Mouse (Mus musculus) MEL (cell line): ENCODE measurements around the gene Wdr19. TPM values are rescaled to one million over a fixed set of nuclear protein-coding genes. Genes with fewer than 3 reads are reported as not detected.

Experiments
- DNase-seq: peaks from one replicate; pipeline ENCODE4 v3.0.0; 2011; ENCODE audit warnings: low read depth, low spot score
- H3K27ac ChIP-seq: 2 replicates; pipeline ENCODE4 v1.5.1; 2012; ENCODE audit warnings: low read depth, mild to moderate bottlenecking, control low read depth, low read length, moderate library complexity; ENCODE audit not compliant: control insufficient read depth
- H3K27me3 ChIP-seq, 2 experiments: fragments of 150-350 bp in 1 of 2; sonication (generic) in 1 of 2; 2 replicates each; pipeline ENCODE4 v1.6.1; 2012; ENCODE audit warnings: low read length in 2 of 2, mild to moderate bottlenecking in 2 of 2, improper control_type of control experiment in 1 of 2, moderate library complexity in 1 of 2; ENCODE audit not compliant: insufficient read depth in 2 of 2, control insufficient read depth in 1 of 2
- H3K36me3 ChIP-seq, 2 experiments: 2 replicates each; pipeline ENCODE4 v1.6.1; 2012 to 2014; ENCODE audit warnings: low read length in 2 of 2, improper control_type of control experiment in 1 of 2, inconsistent platforms in 1 of 2, mild to moderate bottlenecking in 1 of 2; ENCODE audit not compliant: insufficient read depth in 2 of 2, control insufficient read depth in 1 of 2
- H3K4me1 ChIP-seq, 2 experiments: fragments of 150-350 bp in 1 of 2; sonication (generic) in 1 of 2; 2 replicates each; pipeline ENCODE4 v1.6.1; 2012; ENCODE audit warnings: low read length in 2 of 2, improper control_type of control experiment in 1 of 2, mild to moderate bottlenecking in 1 of 2; ENCODE audit not compliant: insufficient read depth in 2 of 2, control insufficient read depth in 1 of 2
- H3K4me3 ChIP-seq, 2 experiments: fragments of 150-350 bp in 1 of 2; sonication (generic) in 1 of 2; 2 replicates each; pipeline ENCODE4 v1.5.1; 2012; ENCODE audit warnings: low read depth in 2 of 2, low read length in 2 of 2, mild to moderate bottlenecking in 2 of 2, moderate library complexity in 2 of 2, control low read depth in 1 of 2, improper control_type of control experiment in 1 of 2; ENCODE audit not compliant: control insufficient read depth in 1 of 2, insufficient read depth in 1 of 2
- H3K79me2 ChIP-seq: 2 replicates; pipeline ENCODE4 v1.6.1; 2012; ENCODE audit warnings: mild to moderate bottlenecking, low read length, moderate library complexity; ENCODE audit not compliant: control insufficient read depth, poor library complexity, insufficient read depth
- H3K9ac ChIP-seq: 2 replicates; pipeline ENCODE4 v1.6.1; 2012; ENCODE audit warnings: low read depth, mild to moderate bottlenecking, control low read depth, low read length, moderate library complexity; ENCODE audit not compliant: control insufficient read depth, poor library complexity, severe bottlenecking
- H3K9me3 ChIP-seq: fragments of 150-350 bp; sonication (generic); replicated peaks from 2 replicates; pipeline ENCODE4 v1.6.1; 2012; ENCODE audit warnings: mild to moderate bottlenecking, low read length, improper control_type of control experiment, moderate library complexity; ENCODE audit not compliant: insufficient read depth
- BHLHE40 ChIP-seq: IDR thresholded peaks from 2 replicates; pipeline ENCODE4 v1.6.1; 2012; ENCODE audit warnings: low read depth, mild to moderate bottlenecking, inconsistent platforms, low read length, improper control_type of control experiment, borderline replicate concordance
- CHD2 ChIP-seq: IDR thresholded peaks from 2 replicates; pipeline ENCODE4 v1.6.1; 2011; ENCODE audit warnings: low read length, improper control_type of control experiment
- CTCF ChIP-seq, 3 experiments: IDR thresholded peaks in 2 of 3; conservative IDR thresholded peaks in 1 of 3; 2 replicates each; pipeline ENCODE4 v1.5.1; 2011 to 2012; ENCODE audit warnings: low read length in 3 of 3, low read depth in 2 of 3, mild to moderate bottlenecking in 2 of 3, improper control_type of control experiment in 1 of 3, inconsistent platforms in 1 of 3, mixed read lengths in 1 of 3, moderate library complexity in 1 of 3; ENCODE audit not compliant: control insufficient read depth in 1 of 3, insufficient read depth in 1 of 3, poor library complexity in 1 of 3, severe bottlenecking in 1 of 3
- E2F4 ChIP-seq: IDR thresholded peaks from 2 replicates; pipeline ENCODE4 v1.6.1; 2011; ENCODE audit warnings: low read depth, low read length, improper control_type of control experiment, borderline replicate concordance
- ELF1 ChIP-seq: IDR thresholded peaks from 2 replicates; pipeline ENCODE4 v1.6.1; 2014; ENCODE audit warnings: low read depth, mild to moderate bottlenecking, inconsistent platforms, low read length, improper control_type of control experiment, moderate library complexity
- EP300 ChIP-seq, 2 experiments: IDR thresholded peaks; 2 replicates each; pipeline ENCODE4 v1.6.1; 2011; ENCODE audit warnings: improper control_type of control experiment in 2 of 2, low read length in 2 of 2, low read depth in 1 of 2, mild to moderate bottlenecking in 1 of 2
- ETS1 ChIP-seq: IDR thresholded peaks from 2 replicates; pipeline ENCODE4 v1.6.1; 2012; ENCODE audit warnings: low read depth, mild to moderate bottlenecking, inconsistent platforms, low read length, improper control_type of control experiment, moderate library complexity
- GABPA ChIP-seq: IDR thresholded peaks from 2 replicates; pipeline ENCODE4 v1.6.1; 2012; ENCODE audit warnings: low read depth, mild to moderate bottlenecking, inconsistent platforms, low read length, improper control_type of control experiment, moderate library complexity
- GATA1 ChIP-seq: IDR thresholded peaks from 2 replicates; pipeline ENCODE4 v1.6.1; 2011; ENCODE audit warnings: low read depth, low read length, improper control_type of control experiment
- JUND ChIP-seq: IDR thresholded peaks from 2 replicates; pipeline ENCODE4 v1.6.1; 2011; ENCODE audit warnings: low read depth, mild to moderate bottlenecking, improper control_type of control experiment, low read length
- KAT2A ChIP-seq: conservative IDR thresholded peaks from 2 replicates; pipeline ENCODE4 v1.6.1; 2012; ENCODE audit warnings: low read depth, low read length, improper control_type of control experiment, inconsistent platforms
- MAFK ChIP-seq: IDR thresholded peaks from 2 replicates; pipeline ENCODE4 v1.6.1; 2011; ENCODE audit warnings: low read depth, mild to moderate bottlenecking, low read length, improper control_type of control experiment, borderline replicate concordance
- MAX ChIP-seq: IDR thresholded peaks from 2 replicates; pipeline ENCODE4 v1.6.1; 2011; ENCODE audit warnings: low read length, improper control_type of control experiment
- MAZ ChIP-seq: IDR thresholded peaks from 2 replicates; pipeline ENCODE4 v1.6.1; 2012; ENCODE audit warnings: low read depth, mild to moderate bottlenecking, inconsistent platforms, low read length, improper control_type of control experiment
- MEF2A ChIP-seq: IDR thresholded peaks from 2 replicates; pipeline ENCODE4 v1.6.1; 2014; ENCODE audit warnings: low read depth, mild to moderate bottlenecking, inconsistent platforms, low read length, improper control_type of control experiment; ENCODE audit not compliant: poor library complexity, insufficient replicate concordance, severe bottlenecking; ENCODE audit errors: extremely low read depth
- MXI1 ChIP-seq: IDR thresholded peaks from 2 replicates; pipeline ENCODE4 v1.6.1; 2011; ENCODE audit warnings: mild to moderate bottlenecking, low read depth, low read length, improper control_type of control experiment
- MYB ChIP-seq: IDR thresholded peaks from 2 replicates; pipeline ENCODE4 v1.6.1; 2011; ENCODE audit warnings: mild to moderate bottlenecking, low read depth, low read length, improper control_type of control experiment
- MYC ChIP-seq: IDR thresholded peaks from 2 replicates; pipeline ENCODE4 v1.6.1; 2011; ENCODE audit warnings: low read depth, mild to moderate bottlenecking, low read length, improper control_type of control experiment, moderate library complexity
- NELFE ChIP-seq: IDR thresholded peaks from 2 replicates; pipeline ENCODE4 v1.6.1; 2011; ENCODE audit warnings: low read depth, low read length, improper control_type of control experiment
- NRF1 ChIP-seq: IDR thresholded peaks from 2 replicates; pipeline ENCODE4 v1.6.1; 2014; ENCODE audit warnings: low read depth, mild to moderate bottlenecking, inconsistent platforms, low read length, improper control_type of control experiment, moderate library complexity; ENCODE audit not compliant: poor library complexity, insufficient read depth, severe bottlenecking
- POLR2A ChIP-seq, 2 experiments: IDR thresholded peaks; 2 replicates each; pipeline ENCODE4 v1.6.1; 2011 to 2012; ENCODE audit warnings: low read length in 2 of 2, mild to moderate bottlenecking in 2 of 2, control low read depth in 1 of 2, improper control_type of control experiment in 1 of 2, low read depth in 1 of 2, moderate library complexity in 1 of 2; ENCODE audit not compliant: control insufficient read depth in 1 of 2, insufficient read depth in 1 of 2, poor library complexity in 1 of 2
- POLR2AphosphoS2 ChIP-seq: IDR thresholded peaks from 2 replicates; pipeline ENCODE4 v1.6.1; 2011; ENCODE audit warnings: low read length, improper control_type of control experiment
- POLR2AphosphoS5 ChIP-seq: IDR thresholded peaks from 2 replicates; pipeline ENCODE4 v1.6.1; 2012; ENCODE audit warnings: low read depth, borderline replicate concordance, mild to moderate bottlenecking, inconsistent platforms, low read length, moderate library complexity, mixed read lengths
- RAD21 ChIP-seq: IDR thresholded peaks from 2 replicates; pipeline ENCODE4 v1.6.1; 2011; ENCODE audit warnings: mild to moderate bottlenecking, low read depth, low read length, improper control_type of control experiment
- SIN3A ChIP-seq: IDR thresholded peaks from 2 replicates; pipeline ENCODE4 v1.6.1; 2012; ENCODE audit warnings: low read length, improper control_type of control experiment, inconsistent platforms
- SMC3 ChIP-seq: IDR thresholded peaks from 2 replicates; pipeline ENCODE4 v1.6.1; 2011; ENCODE audit warnings: low read depth, low read length, improper control_type of control experiment
- TAL1 ChIP-seq: IDR thresholded peaks from 2 replicates; pipeline ENCODE4 v1.6.1; 2012; ENCODE audit warnings: mild to moderate bottlenecking, inconsistent platforms, low read length, moderate library complexity, mixed read lengths
- TBP ChIP-seq: IDR thresholded peaks from 2 replicates; pipeline ENCODE4 v1.8.0; 2011; ENCODE audit warnings: low read depth, low read length, improper control_type of control experiment
- TCF12 ChIP-seq: IDR thresholded peaks from 2 replicates; pipeline ENCODE4 v1.6.1; 2014; ENCODE audit warnings: low read depth, mild to moderate bottlenecking, inconsistent platforms, low read length, improper control_type of control experiment, moderate library complexity
- UBTF ChIP-seq: IDR thresholded peaks from 2 replicates; pipeline ENCODE4 v1.6.1; 2012; ENCODE audit warnings: low read depth, mild to moderate bottlenecking, inconsistent platforms, low read length, improper control_type of control experiment, moderate library complexity, borderline replicate concordance; ENCODE audit not compliant: insufficient read depth
- USF2 ChIP-seq, 2 experiments: IDR thresholded peaks; 2 replicates each; pipeline ENCODE4 v1.6.1; 2011 to 2012; ENCODE audit warnings: improper control_type of control experiment in 2 of 2, low read length in 2 of 2, borderline replicate concordance in 1 of 2, inconsistent platforms in 1 of 2, low read depth in 1 of 2, mild to moderate bottlenecking in 1 of 2; ENCODE audit not compliant: insufficient read depth in 1 of 2
- ZKSCAN1 ChIP-seq: IDR thresholded peaks from 2 replicates; pipeline ENCODE4 v1.6.1; 2012; ENCODE audit warnings: low read depth, mild to moderate bottlenecking, inconsistent platforms, low read length, improper control_type of control experiment, moderate library complexity
- ZMIZ1 ChIP-seq: IDR thresholded peaks from 2 replicates; pipeline ENCODE4 v1.6.1; 2012; ENCODE audit warnings: low read depth, mild to moderate bottlenecking, inconsistent platforms, low read length, improper control_type of control experiment, moderate library complexity
- ZNF384 ChIP-seq: IDR thresholded peaks from 2 replicates; pipeline ENCODE4 v1.6.1; 2012; ENCODE audit warnings: low read depth, mild to moderate bottlenecking, inconsistent platforms, low read length, improper control_type of control experiment
- polyA plus RNA-seq, 2 experiments: library from polyadenylated mRNA; stranded (reverse) in 1 of 2; unstranded in 1 of 2; fragments of >175 nt in 1 of 2; fragments of >200 nt in 1 of 2; gene quantifications; 2 replicates each; pipeline versions ENCODE4 v1.2.1 to v1.2.4; 2012; ENCODE audit warnings: low replicate concordance in 2 of 2, low read depth in 1 of 2; ENCODE audit not compliant: insufficient read length in 2 of 2, insufficient read depth in 1 of 2, missing spikeins in 1 of 2
- total RNA-seq: library from RNA; depleted of rRNA; stranded (reverse); fragments of 300-350 nt; gene quantifications from 2 replicates; pipeline ENCODE4 v1.2.3, GENCODE M21; 2012; rRNA removed

The Wdr19 gene
- total RNA-seq, result 0.27 and 0.52 TPM in 2 replicates
- under 1 TPM in 1 of 2 experiments, not detected in 1; 0.81 TPM for polyA plus RNA-seq

DNA sequence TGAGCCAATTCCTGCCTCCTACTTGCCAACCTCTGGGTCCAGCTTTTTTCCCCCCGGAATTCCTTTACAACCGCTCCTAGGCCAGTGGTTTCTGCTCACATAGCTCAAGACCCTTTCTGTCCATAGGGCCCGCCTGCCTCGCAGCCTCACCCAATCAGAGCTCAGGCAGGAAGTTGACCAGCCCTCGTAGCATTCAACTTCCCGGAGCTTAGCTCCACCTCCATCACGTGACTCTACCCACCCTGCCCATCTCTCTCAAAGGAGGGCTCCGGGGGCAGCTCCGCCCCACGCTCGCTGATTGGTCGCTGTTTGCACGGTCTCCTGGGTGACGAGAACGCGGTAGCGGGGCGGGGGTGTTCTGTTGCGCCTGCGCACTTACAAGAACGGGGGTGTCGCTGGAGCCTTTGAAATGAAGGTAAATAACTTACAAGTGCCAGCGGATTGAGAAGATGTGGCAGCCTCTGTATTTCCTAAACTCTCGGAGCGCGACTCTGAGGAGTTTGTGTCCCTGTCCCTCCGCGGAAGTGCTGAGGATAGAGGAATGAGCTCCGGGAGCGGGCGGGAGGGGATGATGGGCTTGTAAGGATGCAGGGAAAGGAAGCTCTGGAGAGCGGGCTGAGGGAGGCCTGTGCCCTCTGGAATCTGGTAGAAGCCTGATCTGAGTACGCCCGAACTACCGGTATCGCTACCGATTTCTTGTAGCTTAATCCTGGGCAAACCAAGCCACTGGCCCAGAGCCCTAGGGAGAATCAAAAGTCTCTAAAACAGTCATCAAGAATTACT is at the start of gene Wdr19:
Gene Wdr19 (plus strand): TSS at position 351 of the 783 bp plus-strand sequence.
- Histone ChIP-seq H3K27me3 (peaks cover 3% of the 10 kb centered on the region in 2 experiments; a peak in 2 of 4 replicates), H3K27ac (no peak within 1 kb of the TSS)
- DNase-seq, result peak; percentile 99
- TF ChIP-seq JUND (no peak), ELF1 (peak; percentile 72), MAFK (no peak), UBTF (no peak), TCF12 (0 out of 2 replicates have a peak, but pooled peaks have one; percentile 43), RAD21 (no peak), NRF1 (peak; percentile 89), MAX (peak; percentile 97), GABPA (no peak), POLR2AphosphoS5 (no peak), ETS1 (no peak), MYC (no peak; the same call in 1 of the 2 replicates), CTCF (IDR thresholded peaks at IDR 0.05 in 2 of 3, conservative IDR thresholded peaks at IDR 0.05 in 1 of 3; ENCODE audit: control insufficient read depth in 1 of 3, insufficient read depth in 1 of 3, low read depth in 2 of 3, low read length in 3 of 3, poor library complexity in 1 of 3, severe bottlenecking in 1 of 3) (no peak), USF2 (IDR thresholded peaks at IDR 0.05; ENCODE audit: borderline replicate concordance in 1 of 2, insufficient read depth in 1 of 2, low read depth in 1 of 2, low read length in 2 of 2) (peak; percentile 88 to 96), MXI1 (no peak; the same call in 1 of the 2 replicates), EP300 (IDR thresholded peaks at IDR 0.05; ENCODE audit: low read depth in 1 of 2, low read length in 2 of 2) (peak in 1 of 2 experiments; percentile 17; a peak in 1 of 4 replicates), POLR2A (IDR thresholded peaks at IDR 0.05; ENCODE audit: control insufficient read depth in 1 of 2, insufficient read depth in 1 of 2, low read depth in 1 of 2, low read length in 2 of 2, poor library complexity in 1 of 2) (peak; percentile 44 to 95; a peak in 2 of 4 replicates), SIN3A (peak; percentile 74; the same call in 1 of the 2 replicates), ZNF384 (0 out of 2 replicates have a peak, but pooled peaks have one; percentile 28), MAZ (peak; percentile 79; the same call in 1 of the 2 replicates), MYB (no peak), GATA1 (no peak), NELFE (peak; percentile 84), TAL1 (no peak), E2F4 (no peak), POLR2AphosphoS2 (peak; percentile 58; the same call in 1 of the 2 replicates), CHD2 (no peak), MEF2A (no peak), SMC3 (no peak), ZKSCAN1 (no peak), TBP (peak; percentile 69), ZMIZ1 (peak; percentile 80), BHLHE40 (peak; percentile 64; the same call in 1 of the 2 replicates), KAT2A (no peak)

More for the DNA sequence above, at the start of gene Wdr19:
- Histone ChIP-seq H3K79me2 (no peaks in the 10 kb centered on the region), H3K36me3 (peaks cover 0 to 10% of the 10 kb centered on the region in 2 experiments; a peak in 2 of 4 replicates), H3K9ac (peak within 1 kb of the TSS; percentile 66), H3K4me3 (peak within 1 kb of the TSS; percentile 61 to 92), H3K4me1 (peaks cover 0 to 7% of the 10 kb centered on the region in 2 experiments; a peak in 3 of 4 replicates), H3K9me3 (no peaks in the 10 kb centered on the region)
